Mouse (Mus musculus) forebrain, embryonic 14.5 days (tissue): ENCODE results near the gene Rpl27a. TPM values are rescaled to one million over a fixed set of nuclear protein-coding genes. Genes with fewer than 3 reads are reported as not detected.

Experiments
- ATAC-seq: fragments of 200-750 bp; cut with Nextera tagmentation; 2 replicates; pipeline ENCODE4 v1.8.0; 2017; ENCODE audit warnings: mild to moderate bottlenecking, moderate library complexity
- DNase-seq: peaks from one replicate; pipeline ENCODE4 v3.0.0-alpha.2; 2015; ENCODE audit warnings: low spot score
- H3K27ac ChIP-seq: fragments of 300-500 bp; sonication (generic); 2 replicates; pipeline ENCODE4 v1.5.1; 2014; ENCODE audit warnings: low read depth, mild to moderate bottlenecking, control low read depth, low read length, moderate library complexity
- H3K27me3 ChIP-seq: fragments of 300-500 bp; sonication (generic); replicated peaks from 2 replicates; pipeline ENCODE4 v1.6.1; 2014; ENCODE audit warnings: low read length, control low read depth, mixed read lengths; ENCODE audit not compliant: control insufficient read depth, insufficient read depth
- H3K36me3 ChIP-seq: fragments of 300-500 bp; sonication (generic); 2 replicates; pipeline ENCODE4 v1.6.1; 2014; ENCODE audit warnings: low read length, control low read depth; ENCODE audit not compliant: control insufficient read depth, insufficient read depth
- H3K4me1 ChIP-seq: fragments of 300-500 bp; sonication (generic); 2 replicates; pipeline ENCODE4 v1.6.1; 2014; ENCODE audit warnings: antibody characterized with exemption, low read length, control low read depth; ENCODE audit not compliant: control insufficient read depth, insufficient read depth
- H3K4me2 ChIP-seq: fragments of 300-500 bp; sonication (generic); 2 replicates; pipeline ENCODE4 v1.6.1; 2014; ENCODE audit warnings: mild to moderate bottlenecking, control low read depth, low read length
- H3K4me3 ChIP-seq: fragments of 300-500 bp; sonication (generic); 2 replicates; pipeline ENCODE4 v1.5.1; 2014; ENCODE audit warnings: low read depth, low read length, control low read depth
- H3K9ac ChIP-seq: fragments of 300-500 bp; sonication (generic); 2 replicates; pipeline ENCODE4 v1.6.1; 2014; ENCODE audit warnings: mild to moderate bottlenecking, low read length, control low read depth, moderate library complexity
- H3K9me3 ChIP-seq: fragments of 300-500 bp; sonication (generic); replicated peaks from 2 replicates; pipeline ENCODE4 v1.6.1; 2016; ENCODE audit warnings: low read length, control low read depth, mixed read lengths; ENCODE audit not compliant: control insufficient read depth
- WGBS: fragments of 180-500 bp; shearing (Covaris S2); extraction: QIAGEN DNeasy Blood & Tissue Kit; methylation state at CpG from one replicate; pipeline ENCODE4 v1.1.7; 2014; 5-methylcytosine and 5-hydroxymethylcytosine counted together
- polyA plus RNA-seq: library from polyadenylated mRNA; unstranded; fragments of >200 nt; fragmentation: Nextera tagmentation; extraction: Ambion mirVana; gene quantifications from 2 replicates; pipeline ENCODE4 v1.2.1, GENCODE M21; 2014

The Rpl27a gene
- polyA plus RNA-seq, 1 experiment from 2014 or later, result 100 TPM

GRCm38 (mm10) chr7:109507119-109507518 lies 11.8 kb upstream of the Rpl27a start:
- no peaks in the 10 kb centered on the region for H3K9me3 ChIP-seq
- H3K4me2 ChIP-seq, result peak overlapping the region; percentile 9; the same call in 1 of the 2 replicates
- peak; percentile 70 for ATAC-seq
- WGBS, result 4% methylated on average over 8 of the region's 8 CpGs
- no peaks in the 10 kb centered on the region for H3K36me3 ChIP-seq
- no peak overlapping the region for H3K4me3 ChIP-seq
- H3K9ac ChIP-seq, result peak overlapping the region; percentile 13; the same call in 1 of the 2 replicates
- peaks cover 8% of the 10 kb centered on the region; the same call in 1 of the 2 replicates for H3K4me1 ChIP-seq
- H3K27me3 ChIP-seq, result no peaks in the 10 kb centered on the region
- H3K27ac ChIP-seq, result no peak overlapping the region
- peak; percentile 70 for DNase-seq

- WGBS, result 42% methylated on average over 9 of the region's 9 CpGs
- Histone ChIP-seq H3K4me2 (0 out of 2 replicates have a peak overlapping the region, but pooled peaks have one; percentile 9), H3K36me3 (no peaks in the 10 kb centered on the region), H3K9ac (no peak overlapping the region), H3K27me3 (no peaks in the 10 kb centered on the region), H3K9me3 (no peaks in the 10 kb centered on the region), H3K4me1 (peaks cover 8% of the 10 kb centered on the region; the same call in 1 of the 2 replicates), H3K4me3 (no peak overlapping the region), H3K27ac (peak overlapping the region; percentile 4; the same call in 1 of the 2 replicates)
- no peak for ATAC-seq
- no peak for DNase-seq
Measured at GRCm38 (mm10) chr7:109507572-109507971, 11.4 kb upstream of the Rpl27a start.

- no peak within 1 kb of the TSS for H3K4me3 ChIP-seq
- H3K4me1 ChIP-seq, result peaks cover 8% of the 10 kb centered on the region; the same call in 1 of the 2 replicates
- no peak for DNase-seq
- H3K9me3 ChIP-seq, result no peaks in the 10 kb centered on the region
- H3K36me3 ChIP-seq, result no peaks in the 10 kb centered on the region
- no peak for ATAC-seq
- no peaks in the 10 kb centered on the region for H3K27me3 ChIP-seq
- peak within 1 kb of the TSS; percentile 13; the same call in 1 of the 2 replicates for H3K9ac ChIP-seq
- peak within 1 kb of the TSS; percentile 4; the same call in 1 of the 2 replicates for H3K27ac ChIP-seq
- WGBS, result 87% methylated on average over 4 of the region's 4 CpGs
- peak within 1 kb of the TSS; percentile 9; the same call in 1 of the 2 replicates for H3K4me2 ChIP-seq
Measured at GRCm38 (mm10) chr7:109508034-109508433, 10.9 kb upstream of the Rpl27a start, which contains the start of gene Trim66. Trim66 (minus strand) TSS chr7:109508134.

GRCm38 (mm10) chr7:109510799-109511198 lies 8.1 kb upstream of the Rpl27a start:
- Histone ChIP-seq H3K27ac (no peak overlapping the region), H3K9me3 (no peaks in the 10 kb centered on the region), H3K36me3 (no peaks in the 10 kb centered on the region), H3K4me2 (no peak overlapping the region), H3K4me3 (no peak overlapping the region), H3K27me3 (no peaks in the 10 kb centered on the region), H3K9ac (no peak overlapping the region), H3K4me1 (peaks cover 8% of the 10 kb centered on the region; the same call in 1 of the 2 replicates)
- no peak for DNase-seq
- ATAC-seq, result no peak
- 69% methylated on average over 2 of the region's 2 CpGs for WGBS

- no peak overlapping the region for H3K27ac ChIP-seq
- ATAC-seq (no peak), DNase-seq (no peak)
- no peaks in the 10 kb centered on the region for H3K27me3 ChIP-seq
- H3K9ac ChIP-seq, result no peak overlapping the region
- H3K9me3 ChIP-seq, result no peaks in the 10 kb centered on the region
- no peaks in the 10 kb centered on the region for H3K36me3 ChIP-seq
- no peak overlapping the region for H3K4me2 ChIP-seq
- no peak overlapping the region for H3K4me3 ChIP-seq
- peaks cover 5% of the 10 kb centered on the region; the same call in 1 of the 2 replicates for H3K4me1 ChIP-seq
- WGBS, result 87% methylated on average over 3 of the region's 3 CpGs
Measured at GRCm38 (mm10) chr7:109511838-109512237, 7.1 kb upstream of the Rpl27a start.

GRCm38 (mm10) chr7:109516500-109516899 lies 2.4 kb upstream of the Rpl27a start:
- Histone ChIP-seq H3K27ac (no peak overlapping the region), H3K4me1 (peaks cover 16% of the 10 kb centered on the region), H3K27me3 (no peaks in the 10 kb centered on the region), H3K4me2 (no peak overlapping the region), H3K4me3 (no peak overlapping the region), H3K9ac (no peak overlapping the region), H3K9me3 (no peaks in the 10 kb centered on the region), H3K36me3 (peaks cover 13% of the 10 kb centered on the region)
- WGBS, result 89% methylated on average over 3 of the region's 3 CpGs
- no peak for DNase-seq
- no peak for ATAC-seq

- Histone ChIP-seq H3K27me3 (no peaks in the 10 kb centered on the region), H3K36me3 (peaks cover 29% of the 10 kb centered on the region), H3K4me3 (peak overlapping the region; percentile 99), H3K4me2 (peak overlapping the region; percentile 71), H3K9ac (peak overlapping the region; percentile 98), H3K27ac (peak overlapping the region; percentile 93), H3K9me3 (no peaks in the 10 kb centered on the region), H3K4me1 (peaks cover 16% of the 10 kb centered on the region)
- ATAC-seq (no peak), DNase-seq (no peak)
- WGBS, result 19% methylated on average over 10 of the region's 10 CpGs
Measured at GRCm38 (mm10) chr7:109518036-109518681, 788 bp upstream of the Rpl27a start.

GRCm38 (mm10) chr7:109519936-109520335 lies 989 bp downstream of the Rpl27a start:
- H3K27me3 ChIP-seq, result no peaks in the 10 kb centered on the region
- ATAC-seq (no peak), DNase-seq (no peak)
- peak overlapping the region; percentile 98 for H3K9ac ChIP-seq
- no peaks in the 10 kb centered on the region for H3K9me3 ChIP-seq
- 4% methylated on average over 10 of the region's 10 CpGs for WGBS
- peaks cover 45% of the 10 kb centered on the region for H3K36me3 ChIP-seq
- peak overlapping the region; percentile 86 for H3K4me2 ChIP-seq
- no peak overlapping the region for H3K27ac ChIP-seq
- H3K4me3 ChIP-seq, result peak overlapping the region; percentile 99
- H3K4me1 ChIP-seq, result peaks cover 16% of the 10 kb centered on the region

GRCm38 (mm10) chr7:109522084-109522483 lies 3.1 kb downstream of the Rpl27a start:
- Histone ChIP-seq H3K4me1 (peaks cover 16% of the 10 kb centered on the region), H3K27me3 (no peaks in the 10 kb centered on the region), H3K4me2 (no peak overlapping the region), H3K9ac (no peak overlapping the region; the same call in 1 of the 2 replicates), H3K36me3 (peaks cover 62% of the 10 kb centered on the region), H3K4me3 (no peak overlapping the region), H3K27ac (no peak overlapping the region), H3K9me3 (no peaks in the 10 kb centered on the region)
- DNase-seq (no peak), ATAC-seq (no peak)
- WGBS, result 79% methylated on average over 5 of the region's 5 CpGs
